Mouse (Mus musculus): ENCODE data around the gene Fto. TPM values are rescaled to one million over a fixed set of nuclear protein-coding genes. Genes with fewer than 3 reads are reported as not detected.

Fto gene
- total RNA-seq, 4 experiments from 2014 or later: 71.1 to 83.2 (median 80.8) TPM

DNA sequence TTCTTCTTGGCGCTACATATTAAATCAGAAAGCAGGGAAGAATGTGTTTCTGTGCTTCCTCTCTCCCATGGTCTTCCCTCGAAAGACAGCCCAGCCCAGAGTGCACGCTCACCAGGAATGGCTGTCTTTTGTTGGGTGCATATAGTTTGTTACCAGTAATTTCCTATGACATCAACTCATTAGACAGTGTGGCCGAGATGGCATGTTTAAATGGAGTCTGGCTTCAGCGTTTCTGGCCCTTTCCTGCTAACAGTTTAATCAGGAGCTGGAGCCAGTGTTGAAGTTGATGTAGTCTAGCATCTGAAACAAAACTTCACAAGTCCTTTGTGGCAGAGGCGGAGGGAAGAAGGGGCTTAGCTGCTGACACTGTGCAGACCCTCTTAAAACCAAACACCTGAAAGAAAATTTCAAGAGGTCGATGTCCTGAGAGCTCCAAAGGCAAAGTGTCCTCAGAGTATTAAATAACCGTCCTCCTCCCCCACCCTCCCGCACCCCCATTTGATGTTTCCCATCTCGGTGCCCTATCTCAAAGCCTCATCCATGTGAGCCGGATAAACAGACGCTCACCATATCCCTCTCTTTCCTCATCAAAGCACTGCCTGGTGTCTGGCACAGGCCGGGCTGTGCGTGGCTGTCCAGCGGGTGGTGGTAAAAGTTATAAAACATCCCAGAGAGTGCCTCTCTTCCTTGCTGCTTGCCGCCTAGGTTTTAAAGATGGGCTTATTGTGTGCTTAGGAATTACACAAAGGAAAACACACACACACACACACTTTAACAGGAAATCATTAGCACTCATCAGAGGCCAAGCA, 210.9 kb downstream of the Fto start:
- no peak for DNase-seq (ENCODE audit: low spot score in 2 of 2)

DNA sequence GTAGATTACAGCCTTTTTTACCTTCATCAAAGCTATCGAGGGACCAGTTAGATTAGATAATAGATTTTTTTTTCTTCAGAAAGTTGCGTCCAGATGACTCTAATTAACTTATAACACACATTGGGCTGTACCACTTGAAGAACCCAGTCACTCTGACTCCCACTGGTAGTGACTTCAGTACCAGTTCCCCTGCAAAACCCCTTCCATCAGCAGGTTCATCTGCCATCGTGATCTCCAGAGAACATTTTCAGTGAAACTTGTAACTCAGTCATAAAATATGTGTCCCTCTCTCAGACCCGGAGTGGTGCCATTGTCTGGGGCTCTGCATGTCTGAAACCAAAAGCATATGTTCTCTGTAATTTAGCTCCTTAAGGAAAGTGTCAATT, 211.5 kb downstream of the Fto start:
- DNase-seq (ENCODE audit: low spot score in 2 of 2): no peak

DNA sequence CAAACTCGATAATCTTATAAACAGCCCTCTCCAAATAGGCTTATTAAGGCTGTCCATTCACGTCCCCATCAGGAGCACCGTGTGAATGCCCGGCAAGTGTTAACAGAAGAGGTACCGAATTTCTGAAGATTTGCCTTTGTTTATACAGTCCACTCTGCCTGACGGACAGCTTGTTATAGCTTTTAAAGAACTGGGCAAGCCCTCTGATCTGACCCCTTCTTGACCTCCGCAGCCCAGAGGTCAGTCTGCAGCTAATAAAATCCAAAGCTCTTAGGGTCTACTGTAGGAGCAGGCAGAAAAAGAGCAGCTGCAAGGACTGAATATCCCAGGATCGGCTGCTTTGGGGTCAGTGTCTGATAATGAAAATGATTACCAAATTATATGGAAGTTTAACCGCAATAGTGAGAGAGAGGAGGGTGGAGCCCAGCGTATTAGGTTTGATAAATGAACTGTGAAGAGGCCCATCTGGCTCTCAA, 212.1 kb downstream of the Fto start:
- DNase-seq (ENCODE audit: low spot score in 2 of 2): no peak

DNA sequence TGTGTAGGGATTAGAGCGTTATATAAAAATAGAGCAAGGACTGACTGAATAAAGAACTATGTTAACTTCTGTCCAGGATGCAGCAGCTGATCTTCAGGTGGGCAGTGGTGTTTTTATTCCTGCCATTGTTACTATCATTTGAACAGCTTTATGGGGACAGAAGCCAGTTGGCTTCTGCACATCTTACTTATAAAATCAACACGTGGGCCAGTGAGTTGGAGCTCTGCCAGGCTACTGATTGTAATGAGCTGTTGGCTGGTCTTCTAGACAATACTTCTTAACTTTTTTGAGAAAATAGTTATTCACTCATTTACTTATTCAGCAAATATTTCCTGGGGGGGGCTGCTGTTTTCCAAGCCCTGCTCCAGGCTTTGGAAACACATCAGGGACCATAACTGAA, 215.6 kb downstream of the Fto start:
- no peak for DNase-seq (ENCODE audit: low spot score in 2 of 2)

- DNase-seq (ENCODE audit: low spot score in 2 of 2): no peak
Observed at GRCm38 (mm10) chr8:91529699-91530098, 216.4 kb downstream of the Fto start.

DNA sequence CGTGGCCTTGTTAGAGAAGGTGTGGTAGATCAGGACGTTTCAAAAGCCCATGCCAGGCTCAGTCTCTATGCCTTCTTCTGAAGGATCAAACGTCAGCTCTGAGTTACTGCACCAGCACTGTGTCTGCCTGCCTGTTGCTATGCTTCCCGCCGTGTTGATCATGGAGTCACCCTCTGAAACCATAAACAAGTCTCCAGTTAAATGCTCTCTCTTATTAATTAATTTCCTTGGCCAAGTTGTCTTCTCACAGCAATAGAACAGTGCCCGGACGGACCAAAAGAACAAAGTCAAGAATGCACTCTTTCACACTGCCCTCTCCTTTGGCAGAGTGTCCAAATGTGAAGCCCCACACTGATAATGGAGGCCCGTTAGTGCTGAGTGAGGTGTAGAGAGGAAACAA, 217.3 kb downstream of the Fto start:
- DNase-seq (ENCODE audit: low spot score in 2 of 2): no peak

- DNase-seq (ENCODE audit: low spot score in 2 of 2): peak; percentile 57 to 68
Observed at GRCm38 (mm10) chr8:91531971-91532370, 218.6 kb downstream of the Fto start.

DNA sequence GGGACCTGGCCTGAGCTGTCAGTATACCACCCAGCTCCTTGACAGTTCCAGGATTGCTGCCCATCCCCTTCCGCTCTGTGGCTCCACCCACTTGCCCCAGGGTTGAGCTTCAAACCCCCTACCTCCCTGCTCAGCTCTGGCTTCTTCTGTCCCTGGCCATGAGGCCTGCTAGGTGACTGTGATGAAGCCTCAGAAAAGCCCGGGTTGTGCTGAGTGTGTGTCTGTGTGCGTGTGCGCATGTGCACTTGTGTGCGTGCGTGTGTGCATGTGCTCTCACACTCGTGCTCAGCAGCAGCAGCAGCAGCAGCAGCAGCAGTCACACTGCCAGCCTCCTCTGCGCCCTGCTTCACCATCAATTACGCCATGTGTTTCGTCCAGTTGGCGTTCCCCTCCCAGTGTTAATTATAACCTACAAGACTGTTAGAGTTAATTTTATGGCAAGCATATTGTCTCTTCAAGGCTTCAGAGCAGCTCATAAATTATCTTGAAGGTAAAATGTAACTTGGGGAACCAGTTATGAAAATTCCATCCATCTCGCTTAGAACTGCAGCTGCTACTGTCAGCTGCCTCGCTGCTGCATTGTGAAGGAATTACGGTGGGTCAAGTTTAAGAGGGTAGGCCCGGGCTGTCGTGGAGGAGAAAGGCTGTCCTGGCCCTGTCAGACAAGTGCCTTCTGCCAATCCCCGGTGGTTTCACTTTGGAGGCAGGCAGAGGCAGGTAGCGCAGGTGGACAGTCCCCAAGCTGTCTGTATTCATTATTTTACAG, 219.5 kb downstream of the Fto start:
- DNase-seq (ENCODE audit: low spot score in 2 of 2): no peak

GRCm38 (mm10) chr8:91534752-91535151, 221.4 kb downstream of the Fto start:
- no peak for DNase-seq (ENCODE audit: low spot score in 2 of 2)

- DNase-seq (ENCODE audit: low spot score in 2 of 2): no peak
Observed at GRCm38 (mm10) chr8:91538109-91538508, 224.8 kb downstream of the Fto start.

DNA sequence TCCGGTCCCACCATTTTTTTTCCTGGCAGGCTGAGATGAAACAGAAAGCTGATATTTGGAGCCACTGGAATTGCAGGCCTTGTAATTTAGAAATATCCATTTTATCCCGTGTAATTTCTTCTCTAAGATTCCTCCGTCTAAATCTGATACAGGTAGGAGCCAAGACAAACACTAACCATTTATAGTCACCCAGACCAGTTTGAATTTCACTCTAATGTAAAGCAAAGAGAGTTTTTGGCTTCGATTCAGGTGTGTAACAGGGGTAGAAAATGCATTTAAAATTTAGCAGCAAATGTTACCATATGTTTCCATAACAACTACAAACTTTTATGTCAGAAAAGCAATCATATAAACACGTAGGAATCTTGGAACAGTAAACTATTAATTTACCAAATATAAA, 225.6 kb downstream of the Fto start:
- no peak for DNase-seq (ENCODE audit: low spot score in 2 of 2)

GRCm38 (mm10) chr8:91539586-91539985, 226.3 kb downstream of the Fto start:
- DNase-seq (ENCODE audit: low spot score in 2 of 2): no peak

GRCm38 (mm10) chr8:91541229-91541628, 227.9 kb downstream of the Fto start:
- no peak for DNase-seq (ENCODE audit: low spot score in 2 of 2)

GRCm38 (mm10) chr8:91545561-91545960, 232.2 kb downstream of the Fto start:
- no peak for DNase-seq (ENCODE audit: low spot score in 2 of 2)

DNA sequence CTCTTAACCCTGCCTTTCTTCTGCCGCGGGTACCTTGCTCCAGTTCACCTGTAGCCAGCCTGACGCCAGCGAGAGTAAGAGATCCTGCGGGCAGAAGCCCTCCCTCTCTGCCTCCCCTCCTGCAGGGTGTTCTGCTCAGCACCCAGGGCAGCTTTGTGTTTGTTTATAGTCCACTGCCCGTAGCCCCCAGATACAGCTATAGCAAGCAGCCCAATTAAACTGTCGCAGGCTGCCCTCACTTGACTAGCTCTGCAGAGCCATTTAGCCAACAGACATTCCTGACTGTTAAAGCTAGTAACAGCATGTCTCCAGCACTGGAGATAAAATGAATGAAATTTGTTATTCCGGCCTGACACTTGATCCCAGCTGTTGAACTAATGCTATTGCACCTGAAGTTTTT, 233.3 kb downstream of the Fto start:
- DNase-seq (ENCODE audit: low spot score in 2 of 2): no peak

DNA sequence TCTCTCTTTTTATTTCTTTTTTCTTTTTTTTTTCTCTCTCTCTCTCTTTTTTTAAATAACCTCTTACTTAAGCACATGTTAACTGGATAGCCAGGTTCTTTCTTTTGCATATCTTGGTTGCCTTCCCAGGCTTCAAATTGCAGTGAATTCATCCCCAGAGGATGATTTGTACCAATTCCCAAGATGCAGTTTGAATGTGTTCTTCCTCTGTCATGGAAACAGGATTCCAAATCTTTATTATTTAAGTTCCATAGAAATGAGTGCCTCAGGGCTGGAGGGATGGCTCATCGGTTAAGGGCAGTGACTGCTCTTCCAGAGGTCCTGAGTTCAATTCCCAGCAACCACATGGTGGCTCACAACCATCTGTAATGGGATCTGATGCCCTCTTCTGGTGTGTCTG, 236.8 kb downstream of the Fto start:
- no peak for DNase-seq (ENCODE audit: low spot score in 2 of 2)

DNA sequence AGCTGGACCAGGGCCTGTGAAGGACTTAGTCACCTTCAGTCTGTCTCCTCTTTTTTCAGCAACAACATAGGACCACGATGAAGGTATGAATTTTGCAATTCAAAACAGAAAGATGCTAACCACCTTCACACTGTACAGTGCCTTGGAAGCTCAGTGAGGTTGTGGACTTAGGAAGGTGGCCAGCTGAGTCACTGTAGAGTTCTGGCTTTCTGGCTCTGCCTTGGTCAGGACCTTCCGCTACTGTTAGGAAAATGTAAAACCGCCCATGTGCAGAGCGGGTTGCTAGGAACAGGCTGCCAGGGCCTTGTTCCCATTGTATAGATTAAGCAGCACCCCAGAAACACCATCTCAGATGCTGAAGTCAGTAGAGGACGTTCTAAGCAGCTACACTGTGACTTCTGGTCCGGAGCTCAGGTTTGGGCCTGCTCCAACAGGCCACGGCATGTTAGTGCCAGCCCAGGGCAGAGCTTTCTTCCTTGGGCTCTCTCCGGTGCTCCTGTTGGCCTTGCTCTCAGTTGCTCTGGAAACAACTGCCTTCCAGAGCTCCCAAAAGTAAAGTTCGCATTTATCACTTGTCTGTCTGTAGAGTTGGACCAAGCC, 237.9 kb downstream of the Fto start:
- DNase-seq (ENCODE audit: low spot score in 2 of 2): no peak

- peak; percentile 47 to 54 for DNase-seq (ENCODE audit: low spot score in 2 of 2)
Observed at GRCm38 (mm10) chr8:91551775-91552538, 238.6 kb downstream of the Fto start.

GRCm38 (mm10) chr8:91552635-91553034, 239.3 kb downstream of the Fto start:
- DNase-seq (ENCODE audit: low spot score in 2 of 2): no peak

DNA sequence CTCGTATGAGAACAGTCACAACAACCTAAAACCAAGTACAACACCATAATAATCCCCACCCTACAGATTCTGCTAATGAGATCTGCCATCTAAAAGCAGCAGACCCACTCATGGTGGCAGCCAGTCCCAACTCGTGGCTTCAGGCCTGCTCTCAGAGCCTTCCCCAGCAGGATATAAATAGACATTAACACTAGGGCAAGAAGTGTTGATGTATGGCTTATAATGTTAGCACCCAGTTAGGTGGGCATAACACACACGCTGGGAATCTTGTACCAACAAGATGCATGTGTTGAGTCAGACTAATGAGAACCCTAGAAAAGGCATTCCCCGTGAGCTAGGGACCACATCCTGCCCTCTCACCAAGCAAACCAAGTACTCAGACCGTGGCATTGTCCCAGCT, 240.1 kb downstream of the Fto start:
- no peak for DNase-seq (ENCODE audit: low spot score in 2 of 2)

DNA sequence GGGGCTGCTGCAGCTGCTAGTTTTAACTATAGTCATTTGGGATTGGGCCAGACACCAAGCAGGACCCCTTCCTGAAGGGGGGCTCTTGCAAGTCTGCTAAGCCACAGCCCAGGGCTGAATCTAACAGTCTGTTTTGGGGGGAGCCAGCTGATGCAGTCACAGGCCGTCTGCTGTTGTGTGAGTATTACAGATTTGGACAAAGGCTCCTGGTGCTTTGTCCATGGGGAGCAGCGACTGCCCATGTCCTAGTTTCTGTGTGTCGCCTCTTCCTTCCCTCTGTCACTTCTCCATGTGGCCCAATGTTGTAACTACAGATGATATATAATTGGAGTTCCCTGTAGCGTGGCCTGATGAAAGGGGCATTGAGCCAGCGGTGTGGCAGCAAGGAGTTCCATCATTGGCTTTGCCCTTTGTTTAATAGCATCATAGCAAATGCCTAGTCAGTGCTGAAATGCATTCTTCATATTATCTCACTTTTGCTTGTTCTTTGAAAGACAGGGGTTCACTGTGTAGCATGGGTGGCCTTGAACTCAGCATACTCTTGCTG, 243.8 kb downstream of the Fto start:
- no peak for DNase-seq (ENCODE audit: low spot score in 2 of 2)

Measured in gastrocnemius, adult 8-10 months (tissue).